Mouse (Mus musculus) spleen, postnatal 10 days (tissue): ENCODE results near the gene Slc35e3.
A peak's percentile ranks its signal among the peaks of the same experiment; 100 is the strongest.
"Not testable (repeated sequence)": the region's sequence is repeated elsewhere in the genome, so short reads cannot be mapped to it uniquely, and the experiment has no call there.

Experiments
- DNase-seq, 2 experiments: peaks; one replicate each; pipeline ENCODE4 v3.0.0; 2021 to 2022; ENCODE audit warnings: low spot score in 2 of 2

The Slc35e3 gene

GRCm38 (mm10) chr10:117714048-117714545, 32.1 kb downstream of the Slc35e3 start:
- no peak for DNase-seq

- DNase-seq: no peak
Measured at GRCm38 (mm10) chr10:117713466-117713865, 32.7 kb downstream of the Slc35e3 start.

- no peak for DNase-seq
Measured at GRCm38 (mm10) chr10:117712871-117713270, 33.3 kb downstream of the Slc35e3 start.

DNA sequence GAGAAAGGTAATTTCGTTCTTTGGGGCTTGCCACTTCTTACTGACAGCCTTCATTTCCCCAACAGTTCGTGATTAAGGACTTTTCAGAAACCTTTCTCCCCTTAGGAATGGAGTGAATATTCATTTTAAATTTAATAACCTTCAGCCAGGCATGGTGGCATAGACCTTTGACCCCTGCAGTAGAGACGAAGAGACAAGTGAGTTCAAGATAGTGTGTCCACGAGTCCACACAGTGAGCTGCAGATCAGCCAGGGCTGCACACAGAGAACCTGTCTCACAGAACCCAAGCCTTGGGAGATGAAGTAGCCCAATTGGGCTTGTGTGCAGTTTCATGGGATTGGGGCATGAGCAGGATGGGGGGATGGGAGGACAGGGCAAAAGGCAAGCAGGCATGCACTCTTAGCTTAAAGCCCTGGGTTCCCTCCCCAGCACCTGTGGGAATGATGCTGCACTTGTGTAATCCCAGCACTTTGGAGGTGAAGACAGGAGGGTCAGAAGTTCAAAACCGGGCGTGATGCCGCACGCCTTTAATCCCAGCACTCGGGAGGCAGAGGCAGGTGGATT, 33.9 kb downstream of the Slc35e3 start:
- no peak for DNase-seq

- DNase-seq: no peak
Measured at GRCm38 (mm10) chr10:117711408-117711807, 34.8 kb downstream of the Slc35e3 start.

- DNase-seq: peak; percentile 99
Measured at GRCm38 (mm10) chr10:117710604-117711141, 35.5 kb downstream of the Slc35e3 start, which contains the start of gene Mdm2. Gene Mdm2, minus strand, starts transcription at chr10:117710758.

- peak; percentile 77 to 84 for DNase-seq
Measured at GRCm38 (mm10) chr10:117709930-117710603, 36.1 kb downstream of the Slc35e3 start.

DNA sequence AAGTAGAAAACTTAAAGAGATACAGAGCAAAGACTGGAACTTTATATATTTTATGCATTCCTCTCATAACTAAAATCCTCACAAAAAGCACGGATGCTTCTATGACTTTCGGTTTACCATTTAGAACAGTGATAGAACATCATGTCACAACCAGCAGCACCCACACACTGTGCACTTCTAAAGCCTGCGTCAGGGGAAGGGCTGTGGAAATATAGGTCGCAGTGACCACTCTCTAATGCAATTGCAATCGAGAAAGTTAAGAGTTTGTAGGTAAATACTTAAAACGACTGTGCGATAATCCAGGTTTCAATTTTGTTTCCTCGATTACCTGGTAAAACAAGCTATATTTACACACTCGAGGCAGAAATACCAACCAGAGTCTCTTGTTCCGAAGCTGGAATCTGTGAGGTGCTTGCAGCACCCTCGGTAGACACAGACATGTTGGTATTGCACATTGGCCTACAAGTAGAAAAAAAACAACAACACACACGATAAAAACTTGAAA, 36.8 kb downstream of the Slc35e3 start:
- no peak for DNase-seq

DNA sequence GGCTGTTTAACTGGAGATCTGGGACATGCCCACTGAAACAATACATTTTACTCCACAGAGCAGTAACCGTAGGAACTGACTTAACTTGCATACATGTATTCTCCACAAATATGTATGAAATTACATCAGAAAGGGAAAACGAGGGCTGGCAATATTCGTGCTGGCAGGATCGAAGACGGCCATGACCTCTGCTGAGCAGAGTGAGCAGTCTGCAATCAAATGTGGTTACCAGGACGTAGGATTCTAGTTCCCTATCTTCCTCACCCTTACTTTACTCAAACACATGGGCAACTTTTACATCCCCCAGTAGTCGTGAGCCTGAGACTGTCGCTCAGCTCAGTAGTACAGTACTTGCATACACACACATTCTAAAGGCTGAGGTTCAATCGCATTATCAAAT, 37.3 kb downstream of the Slc35e3 start:
- DNase-seq: no peak

DNA sequence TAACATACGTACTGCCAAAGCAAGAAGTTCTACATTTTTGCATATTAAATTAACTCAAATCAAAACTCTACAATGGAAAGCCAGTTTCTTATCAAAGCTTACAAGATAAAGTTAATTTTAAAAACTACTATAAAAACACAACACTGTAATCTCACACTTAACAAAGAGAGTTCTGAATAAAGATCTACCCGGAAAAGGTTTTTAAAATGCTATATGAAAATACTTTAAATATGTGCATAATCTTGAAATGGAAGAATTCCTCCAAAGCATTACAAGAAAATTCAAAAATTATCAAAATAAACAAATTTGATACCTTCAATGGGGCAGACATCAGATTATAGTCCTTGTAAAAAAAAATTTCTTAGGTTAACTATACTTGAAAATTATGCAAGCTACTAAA, 37.8 kb downstream of the Slc35e3 start:
- DNase-seq: no peak

GRCm38 (mm10) chr10:117707114-117707838, 38.9 kb downstream of the Slc35e3 start:
- no peak for DNase-seq

GRCm38 (mm10) chr10:117706440-117706839, 39.7 kb downstream of the Slc35e3 start:
- no peak for DNase-seq

DNA sequence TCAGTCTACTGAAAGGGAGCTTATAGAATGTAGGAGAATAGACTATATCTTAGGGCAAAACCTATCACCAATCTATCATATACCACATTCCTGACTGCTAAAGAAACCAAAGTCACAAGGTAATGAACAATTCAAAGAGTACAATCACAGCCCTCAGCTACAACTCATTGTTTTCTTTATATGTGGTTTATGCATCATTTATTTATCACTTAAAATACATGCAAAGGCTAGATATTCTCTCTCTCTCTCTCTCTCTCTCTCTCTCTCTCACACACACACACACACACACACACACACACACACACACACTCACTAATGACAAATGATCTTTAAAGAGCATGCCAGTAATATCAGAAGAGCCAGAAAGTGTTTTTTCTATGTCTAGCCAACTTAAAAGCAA, 40.4 kb downstream of the Slc35e3 start:
- DNase-seq: no peak

GRCm38 (mm10) chr10:117704964-117705335, 41.2 kb downstream of the Slc35e3 start:
- no peak for DNase-seq

DNA sequence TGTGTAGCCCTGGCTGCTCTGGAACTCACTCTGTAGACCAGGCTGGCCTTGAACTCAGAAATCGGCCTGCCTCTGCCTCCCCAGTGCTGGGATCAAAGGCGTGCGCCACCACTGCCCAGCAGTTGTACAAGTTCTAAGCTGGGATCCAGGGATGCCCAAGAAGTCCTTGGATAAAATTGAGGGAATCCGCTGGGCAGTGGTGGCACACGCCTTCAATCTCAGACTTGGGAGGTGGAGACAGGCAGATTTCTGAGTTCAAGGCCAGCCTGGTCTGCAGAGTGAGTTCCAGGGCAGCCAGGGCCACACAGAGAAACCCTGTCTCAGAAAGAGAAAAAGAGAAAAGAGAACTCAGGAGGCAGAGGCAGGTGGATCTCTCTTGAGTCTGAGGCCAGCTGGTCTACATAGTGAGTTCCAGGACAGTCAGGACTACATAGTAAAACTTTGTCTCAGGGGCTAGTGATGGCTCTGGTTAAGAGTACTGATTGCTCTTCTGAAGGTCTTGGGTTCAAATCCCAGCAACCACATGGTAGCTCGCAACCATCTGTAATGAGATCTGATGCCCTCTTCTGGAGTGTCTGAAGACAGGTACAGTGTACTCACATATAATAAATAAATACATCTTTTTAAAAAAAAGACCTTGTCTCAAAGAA, 41.7 kb downstream of the Slc35e3 start:
- not testable (repeated sequence) for DNase-seq

DNA sequence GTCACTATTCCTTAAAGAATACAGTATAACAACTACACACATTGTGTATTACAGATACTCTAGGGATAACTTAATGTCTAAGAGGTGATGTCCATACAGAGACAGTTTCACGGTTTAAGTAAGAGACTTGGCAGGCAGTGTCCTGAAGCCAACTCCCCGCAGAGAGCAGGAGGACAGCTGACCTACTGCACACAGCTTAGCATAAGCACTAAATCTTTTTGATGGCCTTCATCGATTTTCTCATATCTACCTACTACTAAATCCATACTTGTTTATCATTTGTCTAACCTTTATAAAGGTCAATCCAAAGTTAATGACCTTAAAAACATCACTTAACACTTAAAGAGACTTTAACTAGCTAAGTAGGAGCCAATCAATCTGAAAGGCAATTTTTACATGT, 42.7 kb downstream of the Slc35e3 start:
- no peak for DNase-seq

DNA sequence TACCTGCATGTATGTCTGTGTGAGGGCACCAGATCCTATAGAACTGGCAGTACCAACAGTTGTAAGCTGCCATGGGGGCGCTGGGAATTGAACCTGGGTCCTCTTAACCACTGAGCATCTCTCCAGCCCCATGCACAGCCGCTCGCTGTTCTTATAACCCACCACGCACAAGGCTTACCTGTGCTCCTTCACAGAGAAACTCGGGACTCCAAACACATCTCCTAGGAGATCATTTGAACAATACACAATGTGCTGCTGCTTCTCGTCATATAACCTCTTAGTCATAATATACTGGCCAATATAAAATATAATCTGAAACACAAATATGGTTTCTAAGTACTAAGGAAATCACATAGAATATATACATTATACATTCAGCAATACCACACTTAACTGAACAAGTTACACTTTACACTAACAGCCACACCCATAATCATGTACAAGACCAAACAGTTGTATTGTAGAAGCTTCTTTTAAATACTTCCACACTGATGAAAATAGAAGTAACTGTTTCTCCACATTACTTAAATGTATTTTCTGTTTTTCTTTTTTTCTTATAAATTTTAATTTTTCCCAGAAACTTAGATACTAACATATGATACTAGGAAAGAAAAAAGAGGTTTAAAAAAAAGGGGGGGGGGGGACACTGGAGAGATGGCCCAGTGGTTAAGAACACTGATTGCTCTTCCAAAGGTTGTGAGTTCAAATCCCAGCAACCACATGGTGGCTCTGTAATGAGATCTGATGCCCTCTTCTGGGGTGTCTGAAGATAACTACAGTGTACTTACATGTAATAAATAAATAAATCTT, 43.9 kb downstream of the Slc35e3 start:
- no peak for DNase-seq

DNA sequence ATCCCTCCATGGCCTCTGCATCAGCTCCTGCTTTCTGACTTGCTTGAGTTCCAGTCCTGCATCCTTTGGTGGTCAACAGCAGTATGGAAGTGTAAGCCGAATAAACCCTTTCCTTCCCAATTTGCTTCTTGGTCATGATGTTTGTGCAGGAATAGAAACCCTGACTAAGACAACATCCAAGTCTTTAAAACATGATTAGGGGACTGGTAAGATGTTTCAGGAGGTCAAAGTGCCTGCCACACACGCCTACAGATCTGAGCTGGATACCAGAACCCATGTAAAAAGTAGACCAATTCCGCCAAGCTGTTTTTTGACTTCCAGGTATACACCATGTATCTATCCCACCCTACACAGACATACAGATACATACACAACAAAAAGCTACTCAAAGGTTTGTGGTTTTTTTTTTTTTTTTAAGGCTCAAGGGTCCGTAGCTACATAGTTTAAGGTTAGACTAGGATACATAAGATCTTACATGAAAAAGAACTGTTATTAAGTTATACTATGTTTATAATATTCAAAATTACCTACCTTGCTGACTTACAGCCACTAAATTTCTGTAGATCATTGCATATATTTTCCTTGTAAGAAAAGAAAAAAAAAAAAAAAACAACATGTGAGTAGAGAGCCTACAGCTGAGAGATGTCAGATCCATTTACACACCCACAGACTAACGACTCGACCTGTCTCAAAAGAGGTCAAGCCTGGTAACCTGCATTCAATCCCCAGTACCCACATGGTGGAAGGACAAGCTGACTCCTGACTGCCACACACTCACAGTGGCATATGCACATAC, 44.9 kb downstream of the Slc35e3 start:
- DNase-seq: no peak

- DNase-seq: no peak
Measured at GRCm38 (mm10) chr10:117700450-117700849, 45.7 kb downstream of the Slc35e3 start.

GRCm38 (mm10) chr10:117699914-117700313, 46.3 kb downstream of the Slc35e3 start:
- DNase-seq: no peak
